Mouse (Mus musculus) layer of hippocampus, adult 9-10 months (tissue): ENCODE results near the gene Gtse1.

ENCODE experiments used
- DNase-seq: peaks from one replicate; pipeline ENCODE4 v3.0.0; 2022; ENCODE audit warnings: low spot score

Gene Gtse1

DNA sequence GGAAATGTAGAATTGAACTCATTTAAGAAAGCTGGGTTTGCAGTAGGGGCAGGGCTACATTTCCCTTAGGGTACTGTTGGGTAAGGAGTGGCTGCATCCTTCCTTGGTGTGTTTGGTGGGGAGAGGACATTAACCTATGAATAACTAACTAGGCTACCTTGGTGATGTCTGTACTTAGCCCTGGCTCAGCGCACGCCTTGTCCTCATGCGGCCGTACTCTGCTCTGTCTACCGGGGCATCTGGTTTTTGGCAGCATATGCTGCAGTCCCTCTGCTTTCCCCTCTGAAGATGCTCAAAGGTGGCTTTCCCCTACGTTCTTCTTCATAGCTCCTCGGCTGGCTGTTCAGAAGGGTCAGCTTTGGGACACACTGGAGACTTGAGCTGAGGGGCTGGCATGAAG is 17.8 kb downstream of the Gtse1 start:
- DNase-seq, result no peak

DNA sequence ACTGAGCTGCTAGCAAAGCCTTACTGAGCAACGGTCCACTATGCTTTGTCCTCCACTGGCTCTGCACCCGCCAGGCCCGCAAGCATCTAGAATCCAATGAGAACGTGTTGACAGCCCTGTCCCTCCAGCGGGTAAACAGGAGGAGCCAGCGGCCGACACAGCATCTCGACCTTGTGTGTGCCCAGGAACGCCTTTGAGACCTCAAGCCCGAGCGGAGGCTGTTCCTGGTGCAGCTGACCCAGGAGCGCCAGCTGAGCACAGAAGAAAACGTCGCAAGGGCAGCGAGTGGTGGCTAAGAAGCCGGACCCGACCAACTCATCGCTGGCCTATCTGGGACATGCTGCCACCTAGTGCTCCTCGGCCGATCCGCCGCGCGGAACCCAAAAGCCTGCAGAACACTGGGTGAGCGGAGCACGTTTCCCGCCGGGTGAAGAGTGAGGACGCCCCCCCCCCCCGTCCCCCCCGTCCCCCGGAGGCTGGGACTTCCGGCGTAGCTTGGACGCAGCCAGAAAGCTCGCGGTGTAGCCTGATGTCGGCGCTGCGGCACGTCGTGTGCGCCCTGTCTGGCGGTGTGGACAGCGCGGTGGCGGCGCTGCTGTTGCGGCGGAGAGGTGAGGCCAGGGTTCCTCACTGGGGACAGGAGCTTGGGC is 19.4 kb downstream of the Gtse1 start, which contains the start of gene Trmu:
TSS of gene Trmu (plus strand) at position 465 of the 650 bp plus-strand sequence.
- peak; percentile 75 for DNase-seq

DNA sequence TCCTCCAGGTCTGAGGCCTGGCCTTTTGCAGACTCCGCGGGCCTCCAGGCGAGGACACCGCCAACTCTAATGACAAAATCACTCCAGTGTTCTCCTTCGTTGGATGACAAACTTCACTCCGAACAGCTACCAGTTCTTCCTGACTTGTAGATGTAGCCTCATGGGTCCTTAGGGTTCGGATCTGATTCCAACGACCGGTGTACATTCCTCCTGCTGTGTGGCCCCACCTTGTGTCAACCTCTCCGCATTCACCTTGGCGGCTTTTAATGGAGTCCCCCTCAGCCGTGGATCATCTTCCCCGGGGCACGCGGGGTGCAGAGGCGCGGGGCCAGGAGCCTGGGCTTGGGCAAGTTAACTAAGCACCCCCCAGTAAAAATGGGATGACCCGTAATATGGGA is 20.0 kb downstream of the Gtse1 start:
- DNase-seq, result no peak

DNA sequence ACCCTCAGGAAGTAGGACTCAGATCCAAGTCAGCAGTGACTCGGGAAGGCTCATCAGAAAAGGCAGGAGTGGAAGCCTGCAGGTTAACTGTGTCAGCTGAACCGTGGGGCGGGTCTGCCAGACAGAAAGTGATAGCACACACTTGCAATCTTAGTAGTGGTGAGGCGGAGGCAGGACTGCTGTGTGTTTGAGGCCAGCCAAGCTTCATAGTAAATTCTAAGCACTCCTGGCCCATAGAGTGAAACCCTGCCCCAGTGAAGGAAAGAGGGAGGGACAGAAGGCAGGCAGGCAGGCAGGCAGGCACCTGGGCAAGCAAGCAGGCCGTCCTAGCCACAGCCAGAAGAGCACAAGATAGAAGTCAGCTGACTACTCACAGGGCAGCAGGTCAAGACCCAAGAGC is 26.1 kb downstream of the Gtse1 start:
- no peak for DNase-seq

DNA sequence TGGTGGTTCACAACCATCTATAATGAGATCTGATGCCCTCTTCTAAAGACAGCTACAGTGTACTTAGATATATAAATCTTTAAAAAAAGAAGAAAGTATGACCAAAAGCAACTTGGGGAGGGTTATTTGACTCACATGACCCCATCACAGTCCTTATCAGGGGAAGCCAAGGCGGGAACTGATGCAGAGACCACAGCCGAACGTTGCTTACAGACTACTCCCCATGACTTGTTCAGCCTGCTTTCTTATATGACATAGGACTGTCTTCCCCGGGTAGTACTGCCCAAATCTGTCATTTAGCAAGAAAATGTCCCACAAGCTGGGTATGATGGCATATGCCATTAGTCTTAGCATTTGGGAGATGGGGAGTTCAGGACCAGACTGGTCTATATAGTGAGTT is 29.7 kb downstream of the Gtse1 start:
- DNase-seq, result no peak

DNA sequence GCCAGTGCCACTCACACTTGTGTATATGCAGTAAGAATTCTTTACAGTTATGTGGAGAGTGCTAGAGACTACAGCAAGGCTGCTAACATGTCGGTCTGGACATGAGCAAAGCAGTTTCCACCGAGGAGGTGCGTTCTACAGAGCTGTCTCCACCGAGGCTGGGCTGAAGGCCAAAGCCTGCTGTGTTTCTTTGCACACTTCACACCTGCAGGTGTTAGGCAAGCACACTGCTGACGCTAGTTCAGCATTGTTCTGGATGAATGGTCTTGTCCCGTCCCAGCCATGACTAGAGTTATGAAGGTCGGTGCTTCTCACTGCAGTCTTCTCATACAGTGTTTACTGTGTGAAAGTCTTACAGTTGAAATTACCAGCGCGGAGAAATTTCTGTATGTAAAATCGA is 32.4 kb downstream of the Gtse1 start:
- no peak for DNase-seq

DNA sequence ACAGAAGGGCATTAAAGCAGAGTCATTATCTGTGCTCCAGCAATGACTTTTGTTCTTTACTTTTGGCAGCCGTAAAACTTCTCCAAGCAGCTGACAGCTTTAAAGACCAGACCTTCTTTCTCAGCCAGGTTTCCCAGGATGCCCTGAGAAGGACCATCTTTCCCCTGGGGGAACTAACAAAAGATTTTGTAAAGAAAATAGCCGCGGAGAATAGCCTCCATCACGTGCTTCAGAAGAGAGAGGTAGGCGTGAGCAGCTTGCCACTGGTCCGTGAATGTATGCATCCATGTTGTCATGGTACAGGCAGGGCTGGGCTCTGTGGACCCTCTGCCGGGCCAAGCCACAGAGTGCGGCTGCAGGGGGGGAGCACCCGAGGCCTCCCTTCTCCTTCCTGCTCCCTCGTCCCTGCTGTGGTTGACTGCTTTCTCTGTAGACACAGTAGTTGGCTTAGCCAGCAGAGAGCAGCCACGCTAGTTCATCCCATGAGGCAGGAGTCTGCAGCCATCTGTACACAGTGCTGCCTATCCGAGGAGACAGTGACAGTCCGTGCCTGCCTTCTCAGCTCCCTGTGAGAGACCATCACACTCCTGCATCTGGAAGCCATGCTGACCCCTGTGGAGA is 33.1 kb downstream of the Gtse1 start:
- DNase-seq, result no peak

DNA sequence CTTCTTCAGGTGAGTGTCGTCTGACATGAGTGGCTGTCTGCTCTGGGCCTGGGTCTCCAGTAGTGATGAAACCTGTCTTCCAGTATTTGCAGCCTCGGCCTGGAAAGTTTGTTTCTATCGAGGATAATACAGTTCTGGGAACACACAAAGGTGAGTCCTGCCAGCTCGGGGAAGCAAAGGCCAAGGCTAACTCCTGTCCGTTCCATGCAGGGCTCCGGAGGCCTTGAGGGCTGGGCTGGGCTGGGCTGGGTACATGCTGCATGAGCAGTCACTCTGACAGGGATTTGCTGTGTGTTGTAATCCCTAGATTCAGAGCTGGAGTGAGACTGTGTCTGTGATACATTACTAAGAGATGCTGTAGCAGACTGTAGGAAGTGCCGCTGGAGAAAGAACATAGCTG is 34.3 kb downstream of the Gtse1 start:
- no peak for DNase-seq

DNA sequence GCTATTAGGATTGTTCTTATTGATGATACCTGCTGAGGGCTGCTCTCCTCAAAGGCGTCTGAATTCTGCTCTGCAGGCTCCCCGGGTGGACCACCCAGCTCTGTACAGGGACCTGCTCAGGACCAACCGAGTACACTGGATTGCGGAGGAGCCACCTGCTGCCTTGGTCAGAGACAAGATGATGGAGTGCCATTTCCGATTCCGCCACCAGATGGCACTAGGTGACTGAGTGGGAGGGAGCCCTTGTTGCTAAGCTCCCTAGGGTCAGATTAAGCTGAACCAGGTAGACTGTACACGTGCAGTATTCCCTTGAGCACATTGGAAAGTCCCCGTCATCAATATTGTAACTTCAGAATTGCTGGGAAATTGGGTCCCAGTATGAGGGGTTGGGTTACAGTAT is 36.7 kb downstream of the Gtse1 start:
- peak; percentile 39 for DNase-seq

DNA sequence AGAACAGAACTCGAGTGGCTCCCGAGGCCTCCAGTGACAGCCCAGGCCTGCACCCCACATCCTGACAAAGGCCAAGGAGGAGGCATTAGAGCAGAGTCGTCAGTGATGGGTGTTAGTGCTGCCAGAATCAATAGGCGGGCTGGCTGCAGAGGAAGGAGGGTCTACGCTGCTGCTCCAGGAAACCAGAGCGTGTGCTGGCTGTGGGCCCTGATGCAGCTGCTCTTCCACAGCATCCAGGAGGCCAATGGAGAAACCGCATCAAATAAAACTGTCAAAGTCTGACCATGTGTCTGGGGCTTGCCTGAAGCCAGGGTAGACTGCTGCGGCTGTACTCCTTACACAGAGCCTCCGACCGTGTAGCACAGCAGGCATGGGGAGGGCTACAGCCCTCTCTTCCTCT is 37.6 kb downstream of the Gtse1 start:
- DNase-seq, result no peak

DNA sequence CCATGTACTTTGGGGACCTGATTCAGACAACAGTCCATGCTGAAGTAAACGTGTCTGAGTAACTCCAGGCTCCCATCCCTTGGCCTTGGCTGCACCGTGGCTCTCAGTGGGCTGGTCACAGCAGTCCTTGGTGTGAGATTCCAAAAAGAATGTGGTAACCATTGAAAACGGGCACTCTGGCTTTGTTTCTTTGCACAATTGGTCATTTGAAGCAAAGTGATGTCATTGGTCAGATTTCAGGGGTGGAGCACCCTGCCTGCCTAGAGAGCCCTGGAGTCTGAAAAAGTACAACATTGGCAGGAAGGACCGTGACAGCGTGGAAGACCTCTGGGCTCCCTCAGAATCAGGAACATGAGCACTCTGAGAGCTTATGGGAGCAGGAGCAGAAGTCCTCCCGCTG is 39.9 kb downstream of the Gtse1 start:
- DNase-seq, result no peak

DNA sequence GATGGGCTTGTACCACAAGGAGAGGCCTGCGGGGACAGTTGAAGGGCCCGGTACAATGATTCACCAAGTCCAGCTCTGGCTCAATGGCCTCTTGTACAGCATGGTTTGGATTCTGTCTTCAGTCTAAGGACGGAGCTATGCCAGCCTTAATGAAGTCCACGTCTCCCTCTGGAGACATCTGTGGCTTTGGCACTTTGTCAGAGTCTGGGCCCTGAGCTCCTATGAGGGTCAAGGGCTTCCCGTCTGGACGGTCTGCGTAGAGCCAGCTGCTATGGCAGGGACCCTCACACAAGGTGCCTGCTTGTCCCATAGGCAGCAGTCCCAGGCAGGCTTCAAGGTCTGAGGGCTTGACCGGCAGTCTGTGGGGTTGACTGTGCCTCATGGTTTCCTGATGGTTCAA is 40.8 kb downstream of the Gtse1 start:
- DNase-seq, result no peak

DNA sequence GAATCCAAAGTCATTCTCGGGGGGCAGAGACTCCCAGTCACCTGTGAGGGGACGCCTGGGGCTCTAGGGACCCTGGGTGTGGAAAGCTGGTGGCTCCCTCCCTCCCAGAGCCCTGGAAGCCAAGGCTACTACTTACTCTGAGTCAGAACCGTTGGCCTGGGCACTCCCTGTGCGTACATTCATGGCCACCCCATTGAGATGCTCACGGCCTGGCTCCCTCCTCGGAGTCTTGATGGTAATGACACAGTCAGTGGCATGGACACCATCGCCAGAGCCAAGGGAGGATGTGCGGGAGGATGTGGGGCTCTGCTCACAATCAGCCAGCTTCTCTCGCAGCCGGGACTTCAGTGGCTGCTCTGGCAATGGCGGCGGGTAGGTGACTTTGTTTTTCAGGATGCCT is 41.3 kb downstream of the Gtse1 start:
- DNase-seq, result no peak

DNA sequence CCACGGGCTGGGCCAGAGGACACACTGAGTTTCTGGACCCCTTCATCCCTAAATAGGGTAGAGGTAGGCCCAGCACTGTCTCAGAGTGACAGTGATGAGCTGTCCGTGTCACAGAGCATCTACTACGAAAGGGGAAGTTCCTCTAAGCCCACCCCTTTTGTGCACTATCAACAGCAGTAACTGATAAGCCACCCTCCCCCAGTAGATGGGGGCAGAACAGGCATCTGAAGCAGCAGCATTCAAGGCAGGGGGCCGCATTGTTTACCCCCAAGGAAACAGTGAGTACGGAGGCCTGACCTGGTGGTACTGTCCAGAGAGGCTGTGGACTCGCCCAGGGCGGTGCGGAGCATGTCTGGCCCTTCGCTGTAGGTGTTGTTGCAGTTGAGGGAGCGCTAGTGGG is 43.0 kb downstream of the Gtse1 start:
- no peak for DNase-seq

DNA sequence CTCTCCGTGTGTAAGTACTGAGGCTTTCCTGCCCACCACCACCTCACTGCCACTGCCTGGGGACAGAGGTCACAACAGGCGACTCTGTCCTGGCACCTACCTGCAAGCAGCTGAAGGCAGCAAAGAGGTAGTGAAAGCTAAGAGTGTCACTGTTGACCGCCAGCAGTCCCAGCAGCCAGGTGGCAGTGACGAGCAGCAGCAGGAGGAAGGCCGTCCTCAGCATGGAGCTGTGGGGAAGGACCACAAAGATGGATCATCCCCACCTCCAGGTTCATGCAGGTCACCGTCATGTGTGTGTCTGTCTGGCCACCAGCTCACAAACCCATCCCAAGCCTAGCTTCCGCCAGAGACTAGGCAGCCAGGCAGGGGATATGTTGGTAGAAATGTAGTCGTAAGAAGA is 44.3 kb downstream of the Gtse1 start:
- DNase-seq, result no peak

DNA sequence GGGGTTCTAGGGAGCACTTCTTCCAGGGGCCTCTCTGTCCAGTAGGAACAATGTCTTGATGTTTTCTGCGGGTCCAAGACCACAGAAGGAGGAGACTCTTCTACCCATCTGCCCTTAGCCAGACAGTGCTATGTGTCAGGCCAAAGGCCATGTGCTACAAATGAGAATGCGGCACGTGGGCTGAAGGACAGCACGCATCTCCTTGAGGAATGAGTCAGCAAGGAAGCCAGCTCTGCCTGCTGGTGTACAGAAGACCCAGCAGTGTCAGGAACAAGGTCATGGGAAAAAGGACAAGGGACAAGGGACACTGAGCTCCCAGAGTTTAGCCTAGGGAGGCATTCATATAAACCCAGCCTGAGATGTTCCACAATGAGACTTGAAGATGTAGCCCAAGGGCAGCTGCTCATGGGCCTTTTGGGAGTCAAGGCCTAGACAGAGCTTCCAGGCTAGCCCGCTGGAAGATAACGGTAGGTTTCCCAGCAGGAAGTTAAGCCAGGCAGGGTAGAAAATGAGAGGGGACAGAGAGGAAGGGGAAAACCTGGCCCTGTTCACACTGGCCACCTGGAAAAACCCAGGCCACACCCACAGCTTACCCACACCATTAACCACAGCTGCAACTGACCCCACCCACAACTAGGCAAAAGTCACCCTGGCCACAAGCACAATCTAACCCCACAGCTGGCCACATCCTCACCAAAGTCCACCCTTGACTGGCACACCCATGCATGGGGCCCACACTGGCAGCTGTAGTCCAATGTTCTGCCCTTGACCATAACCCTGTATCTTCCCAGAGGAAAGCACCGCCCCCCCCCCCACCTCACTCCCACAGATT is 49.3 kb downstream of the Gtse1 start:
- DNase-seq, result no peak

DNA sequence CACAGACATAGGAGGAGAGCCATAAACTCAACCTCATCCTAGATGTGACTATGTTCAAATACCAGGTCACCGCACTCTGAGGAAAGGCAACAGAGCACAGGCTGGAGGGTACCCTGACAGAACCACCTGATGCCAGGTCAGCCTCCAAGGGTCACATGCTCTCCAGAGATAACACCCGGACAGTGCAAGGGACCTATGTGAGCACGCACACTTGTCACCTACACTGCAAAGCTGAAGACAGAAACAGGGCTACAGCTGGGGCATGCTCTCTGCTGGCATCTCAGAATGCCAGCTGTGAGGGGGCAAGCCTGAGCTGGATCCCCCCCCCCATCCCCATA is 49.9 kb downstream of the Gtse1 start:
- no peak for DNase-seq

DNA sequence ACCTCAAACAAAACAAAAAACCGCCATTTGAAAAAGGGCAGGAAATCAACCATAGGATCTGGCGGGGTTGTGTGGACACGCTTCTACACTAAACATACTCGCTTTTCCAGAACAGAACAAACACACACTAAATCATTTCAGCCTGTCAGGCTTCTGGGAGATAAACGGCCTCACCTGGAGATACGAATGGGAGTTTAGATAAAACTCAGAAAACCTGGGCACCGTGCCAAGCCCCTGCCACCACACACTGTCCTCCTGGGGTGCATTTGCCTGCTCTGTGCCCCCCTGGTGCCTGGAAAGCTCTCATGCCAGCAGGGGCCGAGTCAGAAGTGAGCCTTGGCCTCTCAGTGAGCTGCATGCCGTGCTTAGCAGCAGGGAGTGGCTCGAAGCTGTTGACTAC is 50.4 kb downstream of the Gtse1 start:
- no peak for DNase-seq

DNA sequence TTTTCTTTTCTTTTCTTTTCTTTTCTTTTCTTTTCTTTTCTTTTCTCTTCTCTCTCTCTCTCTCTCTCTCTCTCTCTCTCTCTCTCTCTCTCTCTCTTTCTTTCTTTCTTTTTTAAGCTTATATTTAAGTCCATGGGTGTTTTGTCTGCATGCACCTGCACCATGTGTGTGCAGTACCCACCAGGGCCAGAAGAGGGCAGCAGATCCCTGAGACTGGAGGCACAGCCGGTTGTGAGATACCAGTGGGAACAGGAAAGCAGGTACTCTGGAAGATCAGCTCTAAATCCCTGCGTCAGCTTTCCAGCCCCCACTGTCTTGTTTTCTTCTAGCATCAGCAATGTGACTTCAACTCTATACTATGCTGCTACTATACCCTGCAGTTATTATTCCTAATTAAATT is 54.1 kb downstream of the Gtse1 start:
- no peak for DNase-seq

DNA sequence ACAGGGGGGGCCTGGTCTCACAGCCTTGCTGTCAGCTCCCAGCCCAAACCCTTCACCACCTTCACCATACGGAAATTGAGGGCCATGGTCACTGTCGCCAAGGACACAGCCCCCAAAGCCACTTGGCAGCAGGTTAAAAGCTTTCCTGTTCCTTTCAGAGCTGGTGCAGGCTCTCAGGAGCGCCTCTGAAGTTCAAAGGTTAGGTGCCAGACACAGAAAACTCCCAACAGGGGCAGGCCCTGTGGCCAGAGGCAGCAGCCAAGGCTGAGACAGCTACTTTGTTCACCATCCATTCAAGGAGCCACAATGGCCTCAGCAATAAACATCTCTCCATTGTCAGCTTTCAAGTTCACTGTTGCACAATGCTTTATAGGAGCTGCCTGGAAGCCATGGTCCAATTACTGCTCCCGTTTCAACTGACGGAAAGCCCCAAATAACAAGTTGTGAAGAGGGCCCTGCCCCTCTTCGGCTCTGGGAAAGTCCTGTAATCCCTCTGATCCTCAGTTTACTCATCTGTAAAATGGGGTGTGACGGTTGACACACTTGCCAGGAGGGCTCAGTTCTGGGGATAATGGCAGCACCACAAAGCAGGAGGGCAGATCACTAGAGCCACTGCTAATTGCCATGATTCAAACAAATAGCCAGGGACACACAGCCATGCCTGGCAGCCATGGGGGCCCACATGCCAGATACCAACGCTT is 59.8 kb downstream of the Gtse1 start:
- no peak for DNase-seq

DNA sequence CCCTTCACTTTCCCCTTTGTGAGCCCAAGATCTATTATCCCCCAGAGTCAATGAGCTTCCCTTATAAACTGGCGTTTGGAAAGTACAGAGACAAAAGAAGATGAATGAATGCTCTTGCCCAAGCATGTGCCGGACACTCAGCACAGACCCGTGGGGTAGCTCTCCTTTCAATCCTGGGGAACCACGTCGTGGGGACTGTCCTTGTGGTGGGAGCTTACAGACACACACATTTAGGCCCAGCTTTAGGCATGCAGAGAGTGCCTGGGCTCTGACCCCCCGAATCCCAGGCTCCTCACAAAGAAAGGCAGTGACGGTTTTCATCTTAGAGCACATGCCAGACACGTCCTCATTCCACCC is 60.3 kb downstream of the Gtse1 start:
- DNase-seq, result no peak

DNA sequence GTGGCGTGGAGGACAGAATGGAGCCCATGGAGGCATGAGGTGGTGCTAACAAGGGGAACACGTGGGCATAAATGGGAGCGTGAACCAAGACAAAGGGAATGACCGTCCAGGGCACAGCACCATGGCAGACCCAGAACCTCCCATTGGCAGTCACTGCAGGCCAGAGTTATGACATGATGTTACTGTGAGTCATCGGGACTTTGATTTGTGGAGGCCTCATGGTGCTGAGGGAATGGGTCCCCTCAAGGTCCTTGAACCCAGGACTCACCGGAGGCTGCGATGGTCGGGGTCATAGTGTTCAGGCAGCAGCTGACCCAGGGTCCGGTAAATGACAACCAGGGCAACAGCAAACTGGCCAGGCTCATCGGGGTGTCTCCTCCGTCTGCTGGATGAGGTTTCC is 62.3 kb downstream of the Gtse1 start:
- no peak for DNase-seq
